Mouse (Mus musculus): ENCODE data around the gene Grm3. TPM values are rescaled to one million over a fixed set of nuclear protein-coding genes. Genes with fewer than 3 reads are reported as not detected.

Grm3 gene
- under 1 TPM; 0.10 TPM for total RNA-seq (2021)
- long read RNA-seq, experiment 1: 0 reads
- long read RNA-seq, experiment 2, partial matches to known transcripts: 0 of 1 reads
- long read RNA-seq, experiment 2, other reads (novel, unspliced or antisense): 1 of 1 reads

DNA sequence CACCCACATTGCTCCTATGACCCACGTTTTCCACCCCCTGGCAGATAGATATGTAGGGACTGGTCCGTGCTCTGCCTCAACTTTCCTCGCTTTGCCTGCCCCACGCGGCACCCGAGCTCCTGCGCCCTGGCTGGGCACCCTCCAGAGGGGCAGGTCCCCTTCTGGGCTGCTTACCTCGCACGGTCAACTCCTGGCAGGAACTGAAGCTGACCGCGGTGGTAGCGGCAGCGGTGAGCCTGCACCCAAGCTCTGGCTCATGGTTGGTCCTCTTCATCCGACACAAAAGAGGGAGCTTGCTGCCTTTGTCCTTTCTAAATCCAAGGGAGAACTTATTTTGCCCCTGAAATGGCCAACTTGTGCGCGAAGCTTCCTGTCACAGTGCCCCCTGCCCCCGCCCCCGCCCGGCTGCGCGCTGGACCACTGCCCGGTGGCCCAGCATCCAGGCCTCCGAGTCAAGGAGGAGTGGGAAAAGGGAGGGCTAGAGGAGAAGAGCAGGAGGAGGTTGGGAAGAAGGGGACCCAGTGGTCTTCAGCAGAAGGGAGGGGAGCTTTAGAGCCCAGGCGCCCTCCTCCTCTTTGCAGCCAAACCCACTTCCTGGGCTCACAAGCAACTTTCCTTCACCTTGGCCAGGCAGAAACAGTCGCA, at the start of gene Grm3:
Gene Grm3, minus strand, starts transcription at position 215 of the 645 bp plus-strand sequence.
- DNase-seq (ENCODE audit: low spot score in 2 of 2): peak in 1 of 2 experiments; percentile 1

DNA sequence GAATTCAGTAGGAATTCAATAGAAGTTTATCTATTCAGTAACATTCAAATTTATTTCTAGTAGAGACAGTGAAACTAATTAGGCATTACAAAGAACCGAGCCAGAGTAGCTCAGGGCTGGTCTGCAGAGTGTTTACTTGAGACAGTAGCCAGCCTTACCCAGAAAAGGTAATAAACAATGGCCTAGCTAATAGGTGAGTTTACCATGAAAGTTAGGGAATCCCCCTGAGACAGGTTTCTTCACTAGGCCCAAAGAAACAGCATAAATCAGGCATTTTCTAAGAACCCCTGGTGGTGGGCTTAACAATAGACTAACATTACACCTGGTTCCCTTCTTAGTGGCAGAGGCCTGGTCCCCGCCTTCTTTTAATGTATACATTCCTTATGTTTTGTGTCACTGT, 30.8 kb upstream of the Grm3 start:
- DNase-seq (ENCODE audit: low spot score in 2 of 2): no peak

DNA sequence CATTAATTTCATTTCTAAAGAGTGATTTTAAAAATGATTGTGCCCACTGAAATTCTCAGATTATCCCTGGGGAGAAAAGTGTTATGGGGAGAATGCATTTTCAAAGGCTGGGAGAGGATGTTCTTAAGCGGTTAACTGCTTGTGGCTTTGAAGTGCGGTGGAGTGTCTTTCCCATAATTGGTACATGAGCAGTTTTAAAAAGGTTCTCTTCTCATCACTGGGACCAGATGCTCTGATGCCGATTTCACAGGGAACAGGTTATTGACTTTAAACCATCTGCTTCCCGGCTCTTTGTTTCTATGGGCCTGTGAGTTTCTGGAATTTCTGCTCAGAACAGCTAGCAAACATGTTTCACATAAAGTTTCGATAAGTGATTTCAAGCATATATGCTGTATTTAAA, 23.2 kb upstream of the Grm3 start:
- DNase-seq (ENCODE audit: low spot score in 2 of 2): no peak

DNA sequence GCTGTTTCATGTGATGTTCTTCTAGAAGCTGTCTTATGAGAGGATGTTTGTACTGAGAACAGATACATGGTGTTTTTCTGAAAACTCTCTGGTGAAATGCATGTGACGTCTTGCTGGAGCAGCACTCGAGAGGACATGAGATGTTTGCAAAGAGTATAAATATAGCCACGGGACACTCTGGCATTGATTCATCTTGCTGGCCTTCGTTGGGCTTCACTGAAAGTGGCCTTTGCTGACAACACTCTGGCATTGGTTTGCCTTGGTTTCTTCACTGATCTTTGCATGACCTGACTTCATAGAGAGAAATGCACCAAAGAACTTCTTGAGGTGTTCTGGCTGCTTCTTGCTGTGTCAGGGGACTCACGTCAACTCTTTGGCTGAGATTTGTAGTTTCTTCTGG, 19.1 kb upstream of the Grm3 start:
- no peak for DNase-seq (ENCODE audit: low spot score in 2 of 2)

DNA sequence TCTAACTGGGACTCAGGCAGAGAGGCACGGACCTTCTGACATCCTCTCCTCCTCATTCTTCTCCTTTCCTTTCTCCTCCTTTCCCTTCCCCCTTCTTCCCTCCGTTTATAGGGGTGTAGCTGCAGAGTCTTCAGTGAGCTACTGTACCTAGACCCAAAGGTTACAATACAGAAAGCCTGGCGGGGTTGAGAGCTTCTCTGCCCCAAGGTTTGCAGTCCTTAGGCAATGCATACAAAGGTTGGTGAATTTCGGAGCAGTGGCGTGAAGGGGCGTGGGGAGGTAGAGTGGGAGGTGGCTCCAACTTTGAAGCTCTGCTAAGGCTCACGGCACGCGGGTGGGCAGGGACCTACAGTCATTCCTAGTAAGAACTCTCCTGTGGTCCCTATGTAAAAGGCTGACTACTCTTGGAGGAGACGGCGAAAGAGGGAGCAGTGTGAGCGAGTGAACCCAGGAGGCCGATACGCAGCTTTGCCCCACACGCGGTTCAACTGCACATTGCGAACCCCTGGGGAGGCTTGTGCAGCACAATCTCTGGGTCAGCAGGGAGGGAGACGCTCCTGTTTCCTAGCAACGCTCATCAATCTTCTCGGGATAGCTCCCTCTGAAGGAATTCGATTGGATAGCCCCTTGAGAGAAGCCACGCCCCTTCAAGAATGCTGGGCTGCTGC, 765 bp upstream of the Grm3 start:
- no peak for DNase-seq (ENCODE audit: low spot score in 2 of 2)

DNA sequence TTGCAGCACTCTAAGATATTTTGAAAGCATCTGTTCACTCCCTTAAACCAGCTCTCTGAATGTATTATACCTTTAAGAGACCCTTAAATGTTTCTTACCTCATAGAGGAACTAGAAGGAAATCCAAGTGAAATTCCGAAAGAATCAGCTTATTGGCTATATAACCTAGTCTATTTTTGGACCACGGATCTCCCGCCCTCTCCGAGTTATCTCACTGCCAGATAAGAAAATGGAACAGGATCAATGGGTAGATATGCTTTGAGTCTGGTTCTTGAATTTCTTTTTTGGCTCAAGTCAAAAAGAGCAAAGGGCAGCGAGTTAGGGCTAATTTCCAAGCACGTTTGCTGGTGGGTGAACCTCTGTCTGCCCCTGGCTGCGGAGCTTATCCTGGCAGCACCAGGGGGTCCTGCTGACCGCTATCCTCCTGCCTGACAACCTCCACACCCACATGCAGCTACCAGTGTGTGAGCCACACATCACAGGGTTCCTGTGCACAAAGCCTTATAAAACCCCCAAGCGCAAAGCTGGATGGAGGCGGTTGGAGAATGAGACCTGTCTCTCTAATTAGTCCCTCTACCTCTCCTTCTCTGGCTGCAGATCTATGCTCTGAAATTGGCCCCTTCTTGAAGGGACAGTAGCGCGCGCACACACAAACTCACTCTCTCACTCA, 549 bp downstream of the Grm3 start:
- DNase-seq (ENCODE audit: low spot score in 2 of 2): no peak

DNA sequence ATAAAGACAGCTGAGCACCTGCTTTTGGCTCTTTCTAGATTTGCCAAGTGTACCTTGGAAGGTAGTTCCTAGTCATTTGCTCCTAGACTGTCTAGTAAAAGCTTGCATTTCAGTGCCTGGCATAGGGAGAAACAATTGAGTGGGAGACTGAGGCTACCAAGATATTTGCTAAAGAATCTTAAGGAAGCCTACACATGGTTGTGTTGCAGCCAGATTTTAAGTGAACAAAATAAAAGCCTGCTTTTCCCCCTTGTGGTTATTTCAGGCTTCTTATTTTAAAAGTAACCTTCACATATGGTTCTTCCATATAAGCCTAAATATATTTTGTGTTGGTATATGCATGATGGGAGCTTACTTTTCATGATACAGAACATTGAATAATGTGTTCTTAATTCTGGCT, 3.8 kb downstream of the Grm3 start:
- DNase-seq (ENCODE audit: low spot score in 2 of 2): no peak

DNA sequence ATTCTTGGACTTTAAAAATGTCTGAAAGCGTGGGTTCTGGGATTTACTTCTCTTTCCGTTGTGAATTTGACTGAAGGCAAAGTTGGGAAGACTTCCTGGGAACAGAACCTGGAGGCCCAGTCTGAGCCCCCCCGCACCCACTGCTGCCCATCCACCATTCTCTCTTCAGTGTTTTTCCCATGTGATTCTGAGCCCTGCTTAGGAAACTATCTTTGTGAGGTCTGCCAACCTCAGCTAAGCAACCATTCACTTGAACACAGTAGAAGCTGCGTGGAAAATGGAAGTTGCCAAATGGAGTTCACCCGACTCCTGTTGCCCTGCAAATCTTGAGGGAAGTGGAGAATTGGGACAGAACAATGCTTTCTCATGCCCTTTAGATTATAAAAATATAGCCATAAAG, 8.7 kb downstream of the Grm3 start:
- DNase-seq (ENCODE audit: low spot score in 2 of 2): no peak

DNA sequence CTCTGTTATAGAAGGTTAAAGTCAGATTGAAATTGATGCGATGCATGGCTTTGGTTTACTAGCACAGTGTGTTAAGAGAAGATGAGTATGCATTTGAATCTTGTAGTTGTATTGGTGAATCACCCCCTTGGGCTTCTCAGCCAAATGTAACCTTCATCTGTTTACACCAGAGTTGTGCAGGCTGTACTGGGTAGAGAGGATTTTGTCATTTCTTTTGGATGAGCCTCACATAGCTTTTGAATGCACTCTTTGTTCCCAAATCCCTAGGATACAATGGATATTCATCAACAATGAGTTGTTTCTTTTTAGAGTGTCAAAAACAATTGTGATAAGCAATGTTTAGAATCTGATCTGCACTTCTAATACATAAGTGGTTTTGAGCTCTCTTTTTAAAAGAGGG, 17.9 kb downstream of the Grm3 start:
- no peak for DNase-seq (ENCODE audit: low spot score in 2 of 2)

DNA sequence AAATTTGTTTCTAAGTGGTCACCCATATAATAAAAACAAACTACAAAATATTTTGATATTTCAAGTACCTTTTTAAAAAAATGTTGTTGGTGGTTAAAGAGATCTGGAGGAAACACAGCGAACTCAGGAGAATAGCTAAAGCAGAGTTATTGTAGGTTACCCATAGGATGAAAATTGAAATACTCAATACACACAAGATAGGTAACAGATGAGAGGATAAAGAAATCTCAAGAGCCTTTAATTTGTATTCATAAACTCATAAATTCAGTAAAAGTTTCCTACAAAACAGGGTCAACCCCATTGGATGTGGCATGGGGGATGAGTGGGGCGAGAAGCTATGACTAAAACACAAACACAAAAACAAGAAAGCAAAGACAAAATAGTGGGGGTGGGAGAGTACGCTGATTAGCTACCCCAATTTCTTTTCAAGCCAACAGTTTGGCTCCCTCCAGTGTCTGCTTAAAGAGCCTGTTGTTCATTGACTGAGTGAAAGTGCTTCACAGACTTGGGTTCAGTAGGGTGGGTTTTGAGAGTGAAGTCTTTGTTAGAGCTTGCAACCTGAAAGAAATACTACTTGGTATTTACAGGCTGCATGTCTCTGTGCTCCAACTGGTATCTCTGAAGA, 21.5 kb downstream of the Grm3 start:
- no peak for DNase-seq (ENCODE audit: low spot score in 2 of 2)

DNA sequence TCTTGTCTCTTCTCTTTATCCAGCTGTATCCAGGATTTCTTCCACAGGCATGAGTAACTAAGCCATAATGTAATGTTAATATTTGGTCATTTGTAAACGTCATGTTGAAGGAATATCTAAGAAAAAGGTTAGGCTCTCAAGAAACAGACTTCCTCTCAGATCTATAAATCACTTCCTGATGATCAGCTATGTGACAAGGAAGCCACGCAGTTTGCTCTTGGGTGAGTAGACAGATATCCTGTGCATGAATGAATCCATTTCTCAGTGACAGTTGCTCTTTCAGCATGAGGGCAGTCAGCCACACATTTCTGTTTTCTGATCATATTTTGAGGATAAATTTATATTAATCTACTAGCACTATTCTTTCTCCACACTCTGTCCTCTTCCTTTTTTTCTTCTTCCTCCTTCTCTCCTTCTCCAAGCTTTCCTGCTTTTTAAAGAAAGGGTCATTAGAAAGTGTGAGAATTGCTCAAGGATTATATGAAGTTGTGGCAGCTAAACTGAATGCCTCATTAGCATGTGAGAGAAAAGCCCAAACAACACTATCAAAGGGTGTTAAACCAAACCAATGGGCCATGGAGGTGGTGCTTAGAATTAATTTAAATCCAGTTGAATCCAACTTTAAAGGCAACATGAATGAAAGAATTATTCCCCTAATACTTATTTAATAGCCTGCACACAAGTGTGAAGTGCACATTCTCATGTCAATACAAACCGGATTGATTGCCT, 22.1 kb downstream of the Grm3 start:
- DNase-seq (ENCODE audit: low spot score in 2 of 2): no peak

DNA sequence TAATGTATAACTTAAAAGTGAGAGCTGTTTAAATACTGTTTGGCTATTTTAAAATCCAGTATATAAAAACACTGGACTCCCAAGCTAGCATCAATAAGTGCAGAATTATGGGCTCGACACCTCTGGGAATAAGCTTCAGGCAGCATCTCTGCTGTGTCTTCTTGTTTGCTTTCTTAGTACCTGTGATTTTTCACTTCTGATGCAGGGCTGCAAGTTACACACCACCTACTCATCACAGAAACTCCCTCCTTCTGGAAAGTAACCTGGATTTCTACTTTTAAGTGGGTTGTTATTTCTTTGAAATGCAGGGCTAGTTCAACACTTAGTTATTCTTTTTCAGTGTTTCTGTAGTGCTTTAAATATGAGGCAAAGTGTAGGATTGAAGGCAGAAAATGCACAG, 32.6 kb downstream of the Grm3 start:
- no peak for DNase-seq (ENCODE audit: low spot score in 2 of 2)

DNA sequence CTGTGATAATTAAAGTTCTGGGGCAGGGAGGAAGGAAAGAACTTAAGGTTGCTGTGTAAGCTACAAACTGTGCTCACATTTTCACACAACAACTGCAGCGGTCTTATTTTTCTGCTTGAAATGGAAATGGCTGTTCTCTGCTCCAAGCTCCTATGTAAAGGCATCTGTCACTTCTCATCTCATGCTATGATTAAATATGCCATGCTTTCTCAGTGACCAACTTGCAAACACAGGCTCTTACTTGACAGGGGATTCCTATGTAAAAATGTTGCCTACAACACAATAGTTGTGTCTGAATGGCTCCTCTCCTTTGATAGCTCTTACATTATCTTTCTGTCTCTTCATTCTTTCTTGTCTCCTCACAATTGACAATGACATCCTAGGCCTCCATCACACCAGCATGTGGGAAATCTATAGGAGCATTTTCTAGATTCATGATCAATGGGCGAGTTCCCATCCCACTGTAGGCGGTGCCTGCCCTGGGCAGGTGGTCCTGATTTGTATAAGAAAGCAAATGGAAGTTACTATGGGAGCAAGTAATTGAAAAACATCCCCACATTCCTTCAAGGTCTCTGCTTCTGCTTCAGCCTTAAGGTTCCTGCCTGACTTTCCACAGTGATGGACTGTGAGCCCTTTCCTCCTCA, 34.2 kb downstream of the Grm3 start:
- no peak for DNase-seq (ENCODE audit: low spot score in 2 of 2)

DNA sequence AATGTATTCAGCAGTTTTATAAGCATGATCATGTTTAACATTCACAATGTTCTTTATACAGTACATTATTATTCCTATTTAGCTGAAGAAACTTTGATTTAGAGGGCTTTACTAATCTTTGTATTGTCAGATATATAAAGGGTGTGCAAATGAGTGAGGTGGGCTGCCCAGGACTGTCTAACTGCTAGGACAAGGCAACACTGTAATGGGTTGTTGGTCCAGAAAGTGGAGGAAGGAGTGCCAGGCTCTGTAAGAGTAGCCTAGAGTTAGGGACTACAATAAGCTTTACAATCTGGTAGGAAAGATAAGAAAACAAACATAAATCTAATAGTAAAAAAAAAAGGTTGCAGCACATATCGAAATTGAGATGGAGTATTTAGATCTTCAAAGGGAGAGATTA, 34.8 kb downstream of the Grm3 start:
- DNase-seq (ENCODE audit: low spot score in 2 of 2): no peak

DNA sequence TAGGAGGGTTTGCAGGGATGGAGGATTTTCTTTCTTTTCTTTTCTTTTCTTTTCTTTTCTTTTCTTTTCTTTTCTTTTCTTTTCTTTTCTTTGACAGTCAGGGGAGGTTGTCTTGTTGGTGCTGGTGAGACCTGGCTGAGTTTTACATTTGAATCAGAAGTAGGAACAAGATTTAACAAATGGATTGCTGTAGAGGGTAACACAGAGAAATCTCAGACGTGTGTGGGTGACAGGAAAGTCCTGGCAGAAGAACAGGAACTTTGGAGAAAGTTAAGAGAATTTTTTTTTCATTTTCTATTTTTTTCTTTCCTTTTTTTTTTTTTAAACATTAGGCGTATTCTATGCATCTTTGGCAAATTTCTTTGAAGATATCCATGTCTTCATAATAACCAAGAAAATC, 41.8 kb downstream of the Grm3 start:
- no peak for DNase-seq (ENCODE audit: low spot score in 2 of 2)

DNA sequence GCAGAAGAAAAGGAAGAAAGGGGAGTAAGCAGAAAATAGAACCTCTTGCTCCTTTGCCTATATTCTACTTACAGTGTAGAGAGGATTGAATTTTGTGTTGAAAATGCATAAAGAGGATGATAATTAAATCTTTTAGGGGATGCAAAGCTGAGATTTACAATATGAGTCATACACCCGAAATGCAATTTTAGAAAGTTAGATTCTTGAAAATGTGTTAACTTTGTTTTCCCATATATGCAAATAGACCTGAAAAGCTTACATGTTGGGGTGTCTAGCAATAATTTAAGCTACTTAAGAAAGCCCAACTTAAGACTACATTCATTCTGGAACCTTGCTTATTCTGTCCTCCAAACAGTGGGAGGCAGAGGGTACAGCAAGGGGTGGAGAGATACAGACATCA, 56.0 kb downstream of the Grm3 start:
- DNase-seq (ENCODE audit: low spot score in 2 of 2): no peak

DNA sequence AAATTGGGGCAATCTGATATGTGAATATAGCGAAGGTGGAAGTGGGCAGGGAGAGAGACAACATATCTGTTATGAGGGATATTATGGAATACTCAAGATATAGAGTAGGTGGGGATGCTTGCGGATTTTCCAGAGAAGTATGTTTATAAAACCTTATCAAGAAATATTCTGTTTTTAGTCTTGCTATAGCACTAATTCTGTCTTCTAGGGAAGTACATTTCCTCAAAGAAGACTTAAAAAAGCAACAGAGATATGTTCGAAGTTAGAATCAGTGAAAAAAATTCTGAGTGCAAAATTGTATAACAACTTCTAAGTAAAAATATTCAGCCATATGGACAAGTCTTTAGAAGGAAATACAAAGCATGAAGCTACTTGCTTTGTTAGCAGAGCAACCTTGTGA, 61.6 kb downstream of the Grm3 start:
- no peak for DNase-seq (ENCODE audit: low spot score in 2 of 2)

DNA sequence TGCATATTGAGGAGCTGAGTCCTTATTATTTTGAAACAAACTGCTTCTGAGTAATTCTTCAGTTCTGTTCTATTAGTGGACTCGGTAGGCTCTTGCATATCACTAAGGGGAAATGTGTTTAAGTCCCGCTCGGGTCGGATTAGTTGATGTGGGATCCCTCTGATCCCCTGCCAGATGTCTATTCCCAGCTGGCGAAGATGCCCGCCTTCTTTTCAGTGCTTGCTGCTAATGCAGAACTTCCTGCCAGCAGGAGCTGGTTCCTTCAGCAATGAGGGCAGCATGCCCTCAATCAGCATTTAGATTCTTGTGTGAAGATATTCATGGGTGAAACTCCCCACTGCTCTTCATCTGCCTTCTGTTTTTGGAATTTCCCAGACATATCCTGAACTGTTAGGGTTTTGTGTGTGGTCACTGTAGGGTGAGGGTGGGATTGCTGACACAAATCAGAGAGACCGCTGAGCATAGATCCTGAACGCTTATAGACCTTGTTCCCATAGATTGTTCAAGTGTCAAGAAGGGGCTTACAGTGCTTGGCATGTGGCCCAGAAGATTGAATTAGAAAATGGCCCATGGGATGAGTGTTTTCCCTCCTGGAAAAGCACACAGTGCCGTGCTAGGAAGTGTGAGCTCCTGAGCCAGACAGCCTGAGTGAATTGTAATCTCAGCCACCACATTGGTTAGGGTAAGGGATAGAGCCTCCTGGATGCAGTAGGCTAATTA, 62.9 kb downstream of the Grm3 start:
- DNase-seq (ENCODE audit: low spot score in 2 of 2): no peak

DNA sequence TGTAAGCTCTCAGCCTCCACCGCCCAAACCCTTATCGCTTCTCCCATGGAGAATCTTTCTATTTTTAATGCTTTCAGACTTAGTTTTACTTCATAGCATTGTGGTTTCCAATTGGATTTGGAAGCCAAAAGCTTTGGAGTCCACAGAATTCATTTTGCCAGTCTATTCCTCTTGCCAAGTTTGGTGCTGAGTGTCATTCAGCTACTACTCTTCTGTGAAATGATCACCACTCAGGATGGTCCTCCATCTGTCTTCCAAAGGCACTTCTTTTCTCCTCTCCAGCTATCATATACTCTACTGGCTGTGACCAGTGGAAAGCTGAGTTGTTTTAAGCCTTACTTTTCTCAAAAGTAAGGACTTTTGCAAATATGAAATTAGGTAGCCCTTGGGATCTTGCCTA, 86.4 kb downstream of the Grm3 start:
- no peak for DNase-seq (ENCODE audit: low spot score in 2 of 2)

DNA sequence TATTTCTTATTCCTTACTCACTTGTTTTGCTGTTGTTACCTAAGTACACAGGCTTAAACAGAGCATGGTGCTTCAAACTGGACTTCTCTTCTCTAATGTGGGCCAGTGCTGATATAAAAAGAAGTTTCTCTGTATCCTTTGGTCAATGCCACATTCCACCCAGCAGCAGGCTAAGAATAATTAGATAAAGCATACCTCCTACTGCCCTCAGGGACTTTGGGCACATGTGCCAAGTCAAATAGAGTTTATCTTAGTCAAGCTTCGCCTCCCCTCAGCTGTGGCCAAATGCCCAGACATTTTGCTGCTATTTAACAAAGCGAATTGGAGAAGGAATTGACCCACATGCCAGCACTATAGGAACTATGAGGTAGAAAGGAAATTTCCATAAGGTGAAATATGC, 97.8 kb downstream of the Grm3 start:
- DNase-seq (ENCODE audit: low spot score in 2 of 2): no peak
